Mouse (Mus musculus) stomach, postnatal 0 days (tissue): Measurements from ENCODE around the gene Arpc2.

ENCODE experiments used
- CTCF ChIP-seq: IDR thresholded peaks from 2 replicates; pipeline ENCODE4 v1.5.1; 2016; ENCODE audit warnings: antibody characterized with exemption, low read depth, mild to moderate bottlenecking, moderate library complexity
- EP300 ChIP-seq: optimal IDR thresholded peaks from 2 replicates; pipeline ENCODE3; 2016; ENCODE audit warnings: antibody characterized with exemption

DNA sequence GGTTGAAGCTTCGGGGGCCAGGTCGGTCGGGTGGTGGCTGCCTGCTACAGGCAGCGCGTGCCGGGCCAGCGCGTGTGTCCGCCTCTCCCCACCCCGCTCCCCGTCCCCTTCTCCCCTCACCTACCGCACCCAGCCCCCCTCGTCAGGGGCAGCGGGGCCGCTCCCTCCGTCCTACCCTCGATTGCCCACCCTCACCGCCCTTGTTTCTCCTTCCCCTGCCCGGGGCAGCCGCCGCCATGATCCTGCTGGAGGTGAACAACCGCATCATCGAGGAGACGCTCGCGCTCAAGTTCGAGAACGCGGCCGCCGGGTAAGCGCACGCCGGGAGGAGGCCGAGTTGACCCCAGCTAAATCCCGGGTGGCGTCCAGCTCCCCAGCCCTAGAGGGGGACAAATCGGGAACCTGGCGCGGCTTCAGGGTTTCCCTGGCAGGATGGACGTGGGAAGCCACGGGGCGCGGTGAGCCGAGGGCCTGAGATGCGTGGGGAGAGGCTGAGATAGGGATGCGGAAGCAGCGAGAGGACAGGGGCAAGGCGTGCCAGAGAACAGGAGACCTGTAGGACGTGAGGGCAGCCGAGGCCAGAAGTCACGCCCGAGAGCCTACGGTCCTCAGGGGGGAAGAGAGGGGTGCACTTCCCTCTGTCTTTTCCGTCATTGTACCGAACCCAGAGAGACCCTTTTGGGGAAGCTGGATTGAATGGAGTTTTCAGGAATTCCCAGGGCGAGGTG is 870 bp downstream of the Arpc2 start:
- TF ChIP-seq CTCF, result no peak
- no peak for TF ChIP-seq EP300
